Mouse (Mus musculus) cerebellum, postnatal 14 days (tissue): ENCODE measurements around the gene Ifna15.
A peak's percentile ranks its signal among the peaks of the same experiment; 100 is the strongest.
"Not testable (repeated sequence)": the region's sequence is repeated elsewhere in the genome, so short reads cannot be mapped to it uniquely, and the experiment has no call there.

ENCODE experiments used
- DNase-seq, 2 experiments: peaks; one replicate each; pipeline ENCODE4 v3.0.0; 2021; ENCODE audit warnings: mixed read lengths in 2 of 2

The Ifna15 gene

GRCm38 (mm10) chr4:88558145-88558544 is at the start of gene Ifna15:
TSS of gene Ifna15 (minus strand) at chr4:88558245.
- DNase-seq: not testable (repeated sequence)

- DNase-seq: no peak
Observed at GRCm38 (mm10) chr4:88603276-88603675, 45.2 kb upstream of the Ifna15 start, which contains the start of gene Ifna12. TSS of gene Ifna12 (minus strand) at chr4:88603376.

- no peak for DNase-seq
Observed at GRCm38 (mm10) chr4:88592285-88592684, 34.2 kb upstream of the Ifna15 start, which contains the start of gene Ifna9. TSS of gene Ifna9 (minus strand) at chr4:88592385.

GRCm38 (mm10) chr4:88571698-88572097 is 13.7 kb upstream of the Ifna15 start, which contains the start of gene Ifna14:
TSS of gene Ifna14 (minus strand) at chr4:88571798.
- DNase-seq: no peak

GRCm38 (mm10) chr4:88561791-88562190 is 3.7 kb upstream of the Ifna15 start:
- DNase-seq: peak; percentile 36 to 77

- peak; percentile 74 to 76 for DNase-seq
Observed at GRCm38 (mm10) chr4:88550161-88550945, 7.7 kb downstream of the Ifna15 start.

DNA sequence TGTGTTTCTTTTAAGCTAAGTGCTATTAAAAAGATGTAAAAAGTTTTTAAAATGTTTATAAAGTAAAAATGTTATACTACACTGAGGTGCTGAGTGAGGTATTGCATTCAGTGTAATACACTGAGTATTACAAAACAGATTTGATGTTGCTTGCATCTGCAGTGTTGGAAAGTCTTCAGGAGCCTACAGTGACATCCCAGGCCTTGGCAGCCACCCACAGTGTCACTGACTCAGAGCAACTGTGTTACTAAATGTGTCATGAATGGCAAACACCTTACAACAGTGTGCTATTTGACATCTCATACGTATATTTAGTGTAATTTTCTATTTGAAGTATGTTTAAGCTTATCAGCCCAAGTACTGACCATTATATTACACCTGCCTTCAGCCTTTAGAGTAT is 10.1 kb downstream of the Ifna15 start:
- DNase-seq: peak; percentile 66 to 84

GRCm38 (mm10) chr4:88543649-88544234 is 14.3 kb downstream of the Ifna15 start:
- peak in 1 of 2 experiments; percentile 70 for DNase-seq

DNA sequence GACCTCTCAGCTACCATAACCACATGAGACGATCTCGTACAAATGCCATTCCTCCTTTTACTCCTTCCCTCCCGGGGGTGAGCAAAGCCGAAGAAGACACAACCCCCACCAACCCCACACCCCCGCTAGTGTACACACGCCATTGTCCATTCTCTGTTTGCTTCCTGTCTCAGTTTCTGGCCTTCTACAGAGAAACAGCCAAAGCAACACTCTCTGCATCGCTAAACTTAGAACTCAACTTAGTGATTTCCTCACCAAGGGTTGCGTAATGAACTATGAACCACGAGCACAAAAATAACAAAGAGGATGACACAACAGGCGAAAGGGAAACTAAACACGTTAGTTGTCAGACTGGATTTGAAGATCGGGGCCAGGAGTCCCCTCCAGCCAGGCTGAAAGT is 20.7 kb downstream of the Ifna15 start:
- DNase-seq: no peak

- DNase-seq: peak in 1 of 2 experiments; percentile 19
Observed at GRCm38 (mm10) chr4:88536640-88537039, 21.4 kb downstream of the Ifna15 start.

DNA sequence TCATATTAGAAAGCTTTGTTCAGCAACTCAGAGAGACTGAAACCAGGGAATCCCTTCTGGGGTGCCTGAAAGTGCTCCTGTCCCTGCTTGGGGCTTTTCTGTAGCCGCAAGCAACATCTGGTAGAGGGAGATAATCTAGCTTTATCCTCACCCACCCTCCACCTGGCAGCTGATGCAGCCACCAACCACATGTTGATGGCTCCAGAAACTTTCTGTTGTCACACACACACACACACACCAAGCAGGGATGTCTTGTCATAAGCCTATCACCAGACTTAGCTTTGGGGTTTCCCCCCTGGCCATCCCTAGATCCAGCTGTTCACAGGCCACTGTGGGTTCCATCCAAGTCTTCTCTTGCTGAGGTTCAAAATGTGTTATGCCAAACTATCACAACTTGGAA is 22.3 kb downstream of the Ifna15 start:
- DNase-seq: no peak

- DNase-seq: peak; percentile 65 to 78
Observed at GRCm38 (mm10) chr4:88534903-88535302, 23.1 kb downstream of the Ifna15 start.

DNA sequence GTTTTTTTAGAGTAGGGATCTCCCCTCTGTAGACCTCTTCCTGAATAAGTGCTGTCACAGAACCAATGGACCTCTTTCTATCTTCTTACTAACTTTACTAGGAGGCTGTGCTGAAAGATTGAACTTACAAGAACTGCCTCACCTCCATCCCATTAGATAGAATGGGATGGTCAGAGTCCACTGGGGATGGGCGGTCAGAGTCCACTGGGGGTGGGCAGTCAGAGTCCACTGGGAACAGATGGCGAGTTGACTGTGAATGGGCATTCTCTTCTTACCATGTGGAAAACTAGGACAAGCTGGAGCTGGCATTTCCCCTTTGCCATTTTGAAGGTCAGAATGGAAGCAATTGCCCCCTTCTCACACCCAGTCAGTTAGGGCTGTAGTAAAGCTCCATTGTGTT is 24.5 kb downstream of the Ifna15 start:
- DNase-seq: no peak

DNA sequence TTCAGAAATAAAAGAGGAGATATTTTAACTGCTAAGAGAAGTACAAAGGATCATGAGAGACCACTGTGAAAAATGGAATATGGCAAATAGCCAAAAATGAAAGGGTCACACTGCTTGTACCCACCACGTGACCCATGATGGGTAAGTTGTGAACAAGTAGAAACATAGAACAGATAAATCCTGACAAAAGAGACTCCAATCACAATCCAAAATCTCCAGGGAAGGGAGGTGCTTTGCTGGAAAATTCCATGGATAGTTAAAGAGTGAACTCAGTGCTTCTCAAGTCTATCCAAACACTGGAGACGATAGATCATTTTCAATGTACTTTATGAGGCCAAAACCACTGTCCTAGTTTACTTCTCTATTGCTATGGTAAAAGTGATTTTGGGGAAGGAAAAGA is 27.2 kb downstream of the Ifna15 start:
- no peak for DNase-seq

DNA sequence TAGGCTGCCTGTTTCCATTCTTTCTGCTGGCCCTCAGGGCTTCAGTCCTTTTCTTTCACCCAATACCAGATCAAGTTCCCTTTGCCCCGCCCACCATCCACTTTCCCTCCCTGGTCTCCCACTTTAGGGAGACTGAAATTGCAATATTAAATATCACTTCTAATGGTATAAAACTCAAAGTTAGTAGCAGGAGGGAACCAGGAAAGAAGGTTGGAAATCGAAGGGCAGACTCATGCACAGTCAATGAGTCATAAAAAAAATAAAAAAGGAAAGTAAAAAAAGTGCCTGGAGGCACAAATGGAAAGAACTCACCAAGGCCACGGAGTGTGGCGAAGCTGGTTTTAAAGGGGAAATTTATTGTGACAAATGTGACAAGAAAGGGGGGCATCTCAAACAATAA is 27.8 kb downstream of the Ifna15 start:
- no peak for DNase-seq

DNA sequence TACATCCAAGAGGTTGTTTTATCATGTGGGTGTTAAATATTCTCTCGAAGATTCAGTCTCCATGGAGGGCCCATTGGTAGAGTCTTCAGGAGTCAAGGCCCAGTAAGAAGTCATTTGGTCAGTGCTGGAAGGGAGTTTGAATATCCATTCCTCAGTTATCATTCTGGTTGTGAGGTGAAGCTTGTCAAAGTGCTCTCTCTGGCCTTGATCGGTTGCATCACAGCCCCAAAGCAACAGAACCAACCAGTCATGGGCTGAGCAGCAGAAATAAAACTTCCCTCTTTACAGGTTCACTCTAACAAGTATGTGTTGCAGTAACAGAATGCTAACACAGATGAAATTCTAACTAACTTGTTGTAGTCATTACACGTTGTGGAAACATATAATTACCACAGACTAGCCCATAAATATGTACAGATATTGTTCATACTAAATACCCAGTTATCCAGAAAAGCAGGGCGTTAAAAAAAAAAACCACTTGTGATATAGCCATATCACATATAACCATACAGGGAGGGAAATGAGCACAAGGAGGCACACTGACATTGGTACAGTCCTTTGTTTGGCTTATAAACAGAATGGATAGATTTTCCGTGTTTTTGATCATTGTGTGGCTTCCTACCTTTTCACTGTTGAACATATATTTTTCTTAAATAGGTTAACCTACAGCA is 31.5 kb downstream of the Ifna15 start:
- DNase-seq: no peak

DNA sequence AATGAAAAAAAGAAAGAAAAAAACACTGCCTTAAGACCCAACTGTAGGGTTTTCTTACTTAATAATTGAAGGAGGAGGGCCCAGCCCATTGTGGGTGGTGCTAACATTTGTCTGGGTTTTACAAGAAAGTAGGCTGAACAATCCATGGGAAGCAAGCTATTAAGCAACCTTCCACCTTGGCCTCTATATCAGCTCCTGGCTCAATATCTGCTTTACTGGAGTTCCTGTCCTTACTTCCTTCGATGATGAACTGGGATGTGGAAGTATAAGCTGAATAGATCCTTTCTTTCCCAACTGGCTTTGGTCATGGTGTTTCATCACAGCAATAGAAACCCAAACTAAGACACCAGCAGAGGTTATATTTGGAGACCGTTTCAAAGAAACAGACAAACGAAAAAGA is 32.7 kb downstream of the Ifna15 start:
- DNase-seq: no peak

DNA sequence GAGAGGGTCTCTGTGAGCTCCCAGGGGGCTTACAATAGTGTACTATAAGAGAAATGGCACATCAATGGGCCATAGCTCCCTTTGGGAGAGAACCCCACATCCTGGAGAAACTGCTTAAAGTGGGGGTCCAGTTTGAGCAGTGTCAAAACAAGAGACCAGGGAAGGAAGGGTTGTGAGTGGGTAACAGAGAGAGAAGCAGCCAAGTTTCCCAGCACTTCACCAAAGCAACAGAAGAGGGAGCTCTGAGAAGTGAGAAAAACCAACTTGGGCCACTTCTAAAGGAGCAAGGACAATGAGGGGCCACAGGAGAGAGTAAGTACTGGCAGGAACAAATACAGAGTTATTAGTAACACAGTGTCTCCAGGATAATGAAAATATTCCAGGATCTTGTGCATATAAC is 34.8 kb downstream of the Ifna15 start:
- DNase-seq: peak; percentile 41 to 44

- no peak for DNase-seq
Observed at GRCm38 (mm10) chr4:88522674-88523073, 35.4 kb downstream of the Ifna15 start, which contains the start of gene Ifnb1. TSS of gene Ifnb1 (minus strand) at chr4:88522774.

DNA sequence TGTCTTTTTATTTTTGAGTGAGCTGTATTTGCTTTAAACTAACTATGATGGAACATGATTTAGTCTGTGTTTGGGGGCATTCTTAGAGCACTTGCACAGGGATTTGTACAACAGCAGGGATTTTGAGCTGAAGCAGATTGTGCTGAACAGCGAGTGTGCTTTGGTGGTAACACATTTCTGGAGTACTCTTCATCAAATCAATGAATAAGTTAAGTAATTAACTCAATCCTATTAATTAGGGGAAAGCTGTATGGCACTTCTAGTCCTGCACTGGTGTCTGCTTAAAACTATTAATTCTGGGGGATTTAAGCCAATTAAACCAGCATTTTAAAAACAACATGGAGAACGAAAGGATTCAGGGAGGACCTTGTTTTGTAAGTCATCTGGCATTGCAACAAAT is 40.1 kb downstream of the Ifna15 start:
- no peak for DNase-seq

DNA sequence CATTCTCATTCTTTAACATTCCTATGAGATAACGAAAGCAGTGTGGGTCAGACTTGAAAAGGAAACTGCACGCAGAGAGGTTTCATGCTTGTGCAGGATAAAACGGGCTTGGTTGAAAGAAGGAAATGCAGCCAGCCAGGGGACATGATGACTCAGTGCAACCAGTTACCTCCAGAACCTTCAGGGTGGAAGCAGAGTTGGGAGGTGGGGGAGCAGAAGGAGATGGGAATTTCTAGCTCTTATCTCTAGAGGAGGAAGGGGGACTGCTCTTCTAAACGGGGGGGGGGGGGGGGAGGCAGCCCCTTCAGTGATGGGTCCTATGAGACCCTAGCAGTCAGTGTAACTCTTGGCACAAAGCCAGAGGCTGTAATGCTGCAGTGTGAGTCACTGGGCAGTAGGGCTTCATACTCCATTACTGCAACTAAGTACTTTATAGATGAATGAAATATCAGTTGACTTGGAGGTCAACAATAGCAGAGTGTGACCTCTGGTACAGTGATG is 42.3 kb downstream of the Ifna15 start:
- DNase-seq: no peak

GRCm38 (mm10) chr4:88515250-88515649 is 42.8 kb downstream of the Ifna15 start:
- DNase-seq: no peak

DNA sequence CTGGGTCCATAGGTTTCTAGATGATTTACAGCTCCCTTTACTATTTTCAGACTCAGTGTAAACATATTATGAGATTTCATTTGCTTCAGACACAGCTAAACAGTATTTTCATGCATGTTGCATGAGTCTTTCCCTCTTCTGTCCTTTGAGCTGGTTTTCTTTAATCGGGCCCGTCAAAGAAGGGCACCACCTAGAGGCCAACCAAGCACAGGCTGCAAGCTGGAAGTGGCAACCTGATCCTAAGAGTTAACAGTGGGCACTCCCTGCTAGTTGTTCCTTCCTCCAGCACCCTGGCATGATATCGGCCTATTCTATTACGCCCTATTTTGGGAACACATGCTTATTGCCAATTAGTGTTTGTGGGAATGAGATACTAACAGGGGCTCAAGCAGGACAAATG is 43.6 kb downstream of the Ifna15 start:
- DNase-seq: peak; percentile 45 to 64
